Mouse (Mus musculus): Measurements from ENCODE around the gene Irgm2. TPM values are rescaled to one million over a fixed set of nuclear protein-coding genes. Genes with fewer than 3 reads are reported as not detected.

The Irgm2 gene
- polyA plus RNA-seq, 1 experiment from 2014 or later, result 3.0 TPM

DNA sequence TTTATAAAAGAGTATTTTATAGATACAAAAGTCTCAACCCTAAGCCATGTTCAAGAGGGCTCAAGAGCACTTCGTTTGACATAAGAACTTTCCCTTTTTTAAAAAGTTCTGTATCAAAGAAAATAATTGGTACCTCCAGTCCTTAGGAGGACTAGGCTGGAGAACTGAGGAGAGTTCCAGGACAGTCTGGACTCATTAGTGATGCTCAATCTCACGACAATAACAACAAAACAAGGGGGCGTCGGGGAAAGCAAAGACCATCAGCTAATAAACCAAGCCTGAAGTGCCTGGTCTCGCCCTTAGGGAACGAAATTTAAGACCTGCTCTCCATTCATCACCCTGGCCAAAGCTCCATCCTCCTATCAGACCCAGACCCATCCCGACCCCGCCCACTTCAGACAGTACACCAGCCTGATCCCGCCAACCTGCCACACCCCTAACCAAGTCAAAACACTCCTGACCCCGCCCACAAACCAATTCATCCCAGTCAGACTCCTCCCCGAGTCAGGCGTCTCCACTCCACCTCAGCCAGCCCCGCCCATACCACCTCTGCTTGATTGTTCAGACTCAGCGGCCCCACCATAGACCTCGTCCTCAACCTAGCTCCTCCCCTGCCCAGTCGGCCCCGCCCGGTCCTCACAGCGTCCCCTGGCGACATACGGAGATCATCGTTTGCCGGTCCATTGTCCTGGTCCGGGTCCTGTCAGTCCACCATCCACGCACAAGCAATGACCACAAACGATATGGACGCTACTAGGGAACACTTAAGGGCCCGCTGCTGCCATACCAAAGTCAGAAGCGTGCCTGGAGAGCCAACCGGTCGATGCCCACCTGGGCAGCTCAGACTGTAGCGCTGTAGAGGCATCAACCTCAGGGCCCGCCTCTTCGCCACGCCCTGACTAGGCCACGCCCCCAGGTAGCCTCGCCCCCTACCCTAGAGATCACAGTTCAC is 39.7 kb downstream of the Irgm2 start:
- ATAC-seq (ENCODE audit: low read depth), result peak; percentile 88
- Histone ChIP-seq H3K36me3 (ENCODE audit: control insufficient read depth, insufficient read depth, low read length) (no peaks in the 10 kb centered on the region), H3K4me3 (ENCODE audit: low read length) (peak overlapping the region; percentile 39), H3K9ac (ENCODE audit: low read length) (peak overlapping the region; percentile 29), H3K4me2 (ENCODE audit: low read depth, low read length) (peak overlapping the region; percentile 63), H3K27ac (ENCODE audit: low read length) (no peak overlapping the region), H3K4me1 (replicated peaks; ENCODE audit: control insufficient read depth, insufficient read depth, low read length) (0 out of 2 replicates have a peak, but pooled peaks cover 3% of the 10 kb centered on the region), H3K9me3 (ENCODE audit: control insufficient read depth, low read length) (no peaks in the 10 kb centered on the region), H3K27me3 (ENCODE audit: control insufficient read depth, insufficient read depth, low read depth, low read length) (no peaks in the 10 kb centered on the region)
- under 1% methylated on average over 37 of the region's 37 CpGs for WGBS

DNA sequence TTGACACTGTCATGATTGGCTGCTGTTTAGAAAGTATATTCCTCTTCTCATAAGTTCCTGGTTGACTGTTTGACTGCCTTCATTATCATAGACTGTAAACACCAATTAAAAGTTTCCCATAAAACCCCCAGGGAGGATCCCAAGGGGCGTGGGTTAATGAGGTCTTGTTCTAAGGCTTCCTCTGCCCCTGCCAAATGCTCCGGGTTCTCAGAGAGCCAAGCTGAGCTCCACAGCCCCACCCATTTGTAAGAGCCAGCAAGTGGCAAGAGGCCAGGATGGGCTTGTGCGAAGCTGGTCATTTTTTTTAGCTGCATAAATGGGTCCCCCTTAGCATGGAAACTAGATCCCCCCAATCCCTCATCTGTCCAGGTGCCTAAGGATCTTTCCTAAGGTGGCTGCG is 47.9 kb downstream of the Irgm2 start:
- Histone ChIP-seq H3K9ac (ENCODE audit: low read length) (no peak overlapping the region), H3K4me3 (ENCODE audit: low read length) (no peak overlapping the region), H3K4me1 (replicated peaks; ENCODE audit: control insufficient read depth, insufficient read depth, low read length) (no peaks in the 10 kb centered on the region), H3K27ac (ENCODE audit: low read length) (no peak overlapping the region), H3K36me3 (ENCODE audit: control insufficient read depth, insufficient read depth, low read length) (no peaks in the 10 kb centered on the region), H3K9me3 (ENCODE audit: control insufficient read depth, low read length) (peaks cover 3% of the 10 kb centered on the region; the same call in 1 of the 2 replicates), H3K27me3 (ENCODE audit: control insufficient read depth, insufficient read depth, low read depth, low read length) (no peaks in the 10 kb centered on the region), H3K4me2 (ENCODE audit: low read depth, low read length) (no peak overlapping the region)
- 40% methylated on average over 4 of the region's 4 CpGs for WGBS
- no peak for ATAC-seq (ENCODE audit: low read depth)

DNA sequence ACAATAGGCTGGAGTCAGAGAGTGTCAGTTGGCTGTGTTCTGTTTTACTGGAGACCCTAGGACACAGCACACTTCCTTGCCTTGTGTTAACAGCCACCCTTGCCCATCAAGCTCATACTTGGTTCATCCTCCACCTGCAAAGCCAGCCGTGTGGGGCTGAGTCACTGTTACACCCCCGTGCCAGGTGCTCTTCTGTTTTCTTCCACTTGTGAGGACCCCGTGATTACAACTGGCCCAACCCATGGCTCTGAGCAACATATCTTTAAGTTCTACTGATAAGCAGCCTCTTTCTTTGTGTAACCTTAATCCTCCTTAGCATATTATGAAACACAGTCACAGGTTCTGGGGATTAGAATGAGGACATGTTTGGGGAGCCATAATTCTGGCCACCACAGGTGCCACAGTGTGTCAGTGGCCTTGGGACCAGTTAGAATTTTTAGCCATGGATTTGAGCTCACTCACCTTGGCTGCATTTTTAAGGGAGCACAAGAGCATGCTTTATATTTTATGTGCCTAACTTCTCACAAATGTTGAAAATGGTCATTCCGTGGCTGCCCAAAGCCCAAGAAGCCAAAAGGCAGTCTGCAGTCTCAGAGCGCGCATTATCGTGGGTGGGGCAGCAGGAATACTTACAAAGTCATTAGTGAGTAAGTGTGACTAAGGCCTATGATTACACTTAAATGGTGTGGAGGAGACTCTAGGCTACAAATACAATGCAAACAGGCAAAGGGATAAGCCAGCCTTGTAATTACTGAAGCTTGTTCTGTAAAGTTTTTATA is 50.0 kb downstream of the Irgm2 start:
- H3K36me3 ChIP-seq (ENCODE audit: control insufficient read depth, insufficient read depth, low read length), result no peaks in the 10 kb centered on the region
- peaks cover 3% of the 10 kb centered on the region; the same call in 1 of the 2 replicates for H3K9me3 ChIP-seq (ENCODE audit: control insufficient read depth, low read length)
- H3K4me1 ChIP-seq (replicated peaks; ENCODE audit: control insufficient read depth, insufficient read depth, low read length), result no peaks in the 10 kb centered on the region
- no peak overlapping the region for H3K4me2 ChIP-seq (ENCODE audit: low read depth, low read length)
- 68% methylated on average over 7 of the region's 7 CpGs for WGBS
- no peak overlapping the region for H3K9ac ChIP-seq (ENCODE audit: low read length)
- no peaks in the 10 kb centered on the region for H3K27me3 ChIP-seq (ENCODE audit: control insufficient read depth, insufficient read depth, low read depth, low read length)
- H3K27ac ChIP-seq (ENCODE audit: low read length), result no peak overlapping the region
- H3K4me3 ChIP-seq (ENCODE audit: low read length), result no peak overlapping the region
- ATAC-seq (ENCODE audit: low read depth), result no peak

- Histone ChIP-seq H3K27me3 (ENCODE audit: control insufficient read depth, insufficient read depth, low read depth, low read length) (no peaks in the 10 kb centered on the region), H3K4me1 (replicated peaks; ENCODE audit: control insufficient read depth, insufficient read depth, low read length) (no peaks in the 10 kb centered on the region), H3K27ac (ENCODE audit: low read length) (no peak overlapping the region), H3K4me2 (ENCODE audit: low read depth, low read length) (no peak overlapping the region), H3K4me3 (ENCODE audit: low read length) (no peak overlapping the region), H3K36me3 (ENCODE audit: control insufficient read depth, insufficient read depth, low read length) (no peaks in the 10 kb centered on the region), H3K9ac (ENCODE audit: low read length) (no peak overlapping the region), H3K9me3 (ENCODE audit: control insufficient read depth, low read length) (peaks cover 3% of the 10 kb centered on the region; the same call in 1 of the 2 replicates)
- 66% methylated on average over 5 of the region's 5 CpGs for WGBS
- ATAC-seq (ENCODE audit: low read depth), result no peak
These were observed 51.1 kb downstream of the Irgm2 start for GRCm38 (mm10) chr11:58250550-58250949.

GRCm38 (mm10) chr11:58254411-58254810 is 55.0 kb downstream of the Irgm2 start:
- H3K4me2 ChIP-seq (ENCODE audit: low read depth, low read length), result no peak overlapping the region
- H3K27me3 ChIP-seq (ENCODE audit: control insufficient read depth, insufficient read depth, low read depth, low read length), result no peaks in the 10 kb centered on the region
- ATAC-seq (ENCODE audit: low read depth), result no peak
- H3K4me3 ChIP-seq (ENCODE audit: low read length), result no peak overlapping the region
- 87% methylated on average over 3 of the region's 3 CpGs for WGBS
- no peaks in the 10 kb centered on the region for H3K36me3 ChIP-seq (ENCODE audit: control insufficient read depth, insufficient read depth, low read length)
- no peak overlapping the region for H3K9ac ChIP-seq (ENCODE audit: low read length)
- no peaks in the 10 kb centered on the region for H3K4me1 ChIP-seq (replicated peaks; ENCODE audit: control insufficient read depth, insufficient read depth, low read length)
- H3K27ac ChIP-seq (ENCODE audit: low read length), result no peak overlapping the region
- no peaks in the 10 kb centered on the region for H3K9me3 ChIP-seq (ENCODE audit: control insufficient read depth, low read length)

DNA sequence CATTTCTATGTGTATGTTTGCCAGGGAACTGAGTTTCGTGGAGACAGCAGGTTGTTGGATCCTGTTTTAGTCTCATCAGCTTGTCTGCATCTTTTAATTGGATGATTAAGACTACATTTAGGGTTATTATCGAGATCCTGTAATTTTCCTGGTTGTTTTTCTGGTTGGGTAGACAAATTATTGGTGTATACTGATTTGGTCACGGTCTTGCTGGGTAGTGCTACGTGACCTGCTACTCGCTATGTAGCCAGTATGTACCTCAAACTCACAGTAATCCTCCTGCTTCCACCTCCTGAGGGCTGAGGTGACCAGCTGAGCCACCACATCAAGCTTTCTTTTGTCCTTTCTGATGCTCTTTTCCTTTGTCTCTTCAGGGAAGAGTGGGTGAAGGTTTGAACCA is 58.4 kb downstream of the Irgm2 start:
- H3K27ac ChIP-seq (ENCODE audit: low read length), result no peak overlapping the region

GRCm38 (mm10) chr11:58260156-58260555 is 60.7 kb downstream of the Irgm2 start:
- Histone ChIP-seq H3K4me1 (replicated peaks; ENCODE audit: control insufficient read depth, insufficient read depth, low read length) (no peaks in the 10 kb centered on the region), H3K27ac (ENCODE audit: low read length) (no peak overlapping the region), H3K36me3 (ENCODE audit: control insufficient read depth, insufficient read depth, low read length) (no peaks in the 10 kb centered on the region), H3K9ac (ENCODE audit: low read length) (no peak overlapping the region), H3K4me2 (ENCODE audit: low read depth, low read length) (no peak overlapping the region), H3K27me3 (ENCODE audit: control insufficient read depth, insufficient read depth, low read depth, low read length) (no peaks in the 10 kb centered on the region), H3K4me3 (ENCODE audit: low read length) (no peak overlapping the region), H3K9me3 (ENCODE audit: control insufficient read depth, low read length) (no peaks in the 10 kb centered on the region)
- no peak for ATAC-seq (ENCODE audit: low read depth)
- WGBS, result 85% methylated on average over 4 of the region's 4 CpGs

More for the DNA sequence above, 58.4 kb downstream of the Irgm2 start:
- Histone ChIP-seq H3K4me2 (ENCODE audit: low read depth, low read length) (no peak overlapping the region), H3K9me3 (ENCODE audit: control insufficient read depth, low read length) (no peaks in the 10 kb centered on the region), H3K36me3 (ENCODE audit: control insufficient read depth, insufficient read depth, low read length) (no peaks in the 10 kb centered on the region), H3K9ac (ENCODE audit: low read length) (no peak overlapping the region), H3K27me3 (ENCODE audit: control insufficient read depth, insufficient read depth, low read depth, low read length) (no peaks in the 10 kb centered on the region), H3K4me1 (replicated peaks; ENCODE audit: control insufficient read depth, insufficient read depth, low read length) (no peaks in the 10 kb centered on the region), H3K4me3 (ENCODE audit: low read length) (no peak overlapping the region)
- WGBS, result 87% methylated on average over 5 of the region's 5 CpGs
- no peak for ATAC-seq (ENCODE audit: low read depth)

DNA sequence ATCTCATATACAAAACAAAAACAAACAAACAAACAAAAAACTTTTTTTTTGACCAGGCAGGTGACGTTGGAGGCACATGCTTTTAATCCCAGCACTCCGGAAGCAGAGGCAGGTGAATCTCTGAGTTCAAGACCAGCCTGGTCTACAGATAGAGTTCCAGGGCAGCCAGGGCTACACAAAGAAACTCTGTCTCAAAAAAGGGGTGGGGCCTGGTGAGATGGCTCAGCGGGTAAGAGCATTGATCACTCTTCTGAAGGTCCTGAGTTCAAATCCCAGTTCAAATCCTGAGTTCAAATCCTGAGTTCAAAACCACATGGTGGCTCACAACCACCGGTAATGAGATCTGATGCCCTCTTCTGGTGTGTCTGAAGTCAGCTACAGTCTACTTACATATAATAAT is 62.4 kb downstream of the Irgm2 start:
- H3K4me1 ChIP-seq (replicated peaks; ENCODE audit: control insufficient read depth, insufficient read depth, low read length), result no peaks in the 10 kb centered on the region
- no peak overlapping the region for H3K27ac ChIP-seq (ENCODE audit: low read length)
- no peak overlapping the region for H3K4me2 ChIP-seq (ENCODE audit: low read depth, low read length)
- H3K27me3 ChIP-seq (ENCODE audit: control insufficient read depth, insufficient read depth, low read depth, low read length), result no peaks in the 10 kb centered on the region
- ATAC-seq (ENCODE audit: low read depth), result no peak
- H3K4me3 ChIP-seq (ENCODE audit: low read length), result no peak overlapping the region
- no peak overlapping the region for H3K9ac ChIP-seq (ENCODE audit: low read length)
- no peaks in the 10 kb centered on the region for H3K36me3 ChIP-seq (ENCODE audit: control insufficient read depth, insufficient read depth, low read length)
- no peaks in the 10 kb centered on the region for H3K9me3 ChIP-seq (ENCODE audit: control insufficient read depth, low read length)
- WGBS, result 85% methylated on average over 4 of the region's 4 CpGs

DNA sequence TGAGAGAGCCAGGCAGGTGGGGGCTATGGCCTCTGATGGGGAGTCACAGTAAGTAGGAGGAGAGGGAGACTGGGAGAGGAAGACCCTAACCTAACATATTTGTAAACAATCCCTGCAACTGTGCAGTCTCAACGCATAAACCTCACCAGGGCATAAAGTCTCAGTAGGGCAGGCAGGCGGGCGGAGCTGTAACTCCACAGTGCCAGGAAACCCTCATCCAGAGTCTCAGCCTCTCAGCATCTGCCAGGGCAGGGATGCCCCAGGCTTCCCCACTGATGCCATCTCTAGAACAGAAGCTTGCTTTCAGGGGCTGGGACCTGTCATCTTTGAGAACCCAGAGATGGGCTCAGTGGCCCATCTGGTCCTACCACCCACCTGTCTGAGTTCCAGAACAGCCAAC is 62.9 kb downstream of the Irgm2 start:
- no peaks in the 10 kb centered on the region for H3K4me1 ChIP-seq (replicated peaks; ENCODE audit: control insufficient read depth, insufficient read depth, low read length)
- ATAC-seq (ENCODE audit: low read depth), result no peak
- no peak overlapping the region for H3K4me2 ChIP-seq (ENCODE audit: low read depth, low read length)
- H3K27me3 ChIP-seq (ENCODE audit: control insufficient read depth, insufficient read depth, low read depth, low read length), result no peaks in the 10 kb centered on the region
- no peaks in the 10 kb centered on the region for H3K9me3 ChIP-seq (ENCODE audit: control insufficient read depth, low read length)
- no peak overlapping the region for H3K4me3 ChIP-seq (ENCODE audit: low read length)
- no peak overlapping the region for H3K27ac ChIP-seq (ENCODE audit: low read length)
- H3K9ac ChIP-seq (ENCODE audit: low read length), result no peak overlapping the region
- WGBS, result 80% methylated on average over 3 of the region's 3 CpGs
- H3K36me3 ChIP-seq (ENCODE audit: control insufficient read depth, insufficient read depth, low read length), result no peaks in the 10 kb centered on the region
